Mouse (Mus musculus) MN1 (cell line): Measurements from ENCODE around the gene Plpp7.

ENCODE experiments used
- DNase-seq: peaks from one replicate; pipeline ENCODE4 v3.0.0-alpha.2; 2016; ENCODE audit warnings: low spot score

Plpp7 gene

GRCm38 (mm10) chr2:32070747-32071146 lies 24.6 kb upstream of the Plpp7 start:
- no peak for DNase-seq

- DNase-seq, result peak; percentile 21
These were observed 20.9 kb upstream of the Plpp7 start for GRCm38 (mm10) chr2:32074404-32074803.

GRCm38 (mm10) chr2:32075368-32075767 lies 20.0 kb upstream of the Plpp7 start:
- no peak for DNase-seq

- no peak for DNase-seq
These were observed 17.6 kb upstream of the Plpp7 start for GRCm38 (mm10) chr2:32077744-32078143.

- DNase-seq, result no peak
These were observed 16.8 kb upstream of the Plpp7 start for GRCm38 (mm10) chr2:32078522-32078921.

GRCm38 (mm10) chr2:32079191-32079725 lies 16.1 kb upstream of the Plpp7 start:
- no peak for DNase-seq

GRCm38 (mm10) chr2:32080681-32081080 lies 14.6 kb upstream of the Plpp7 start:
- DNase-seq, result no peak

- no peak for DNase-seq
These were observed 13.9 kb upstream of the Plpp7 start for GRCm38 (mm10) chr2:32081296-32081929.

- no peak for DNase-seq
These were observed 13.1 kb upstream of the Plpp7 start for GRCm38 (mm10) chr2:32082229-32082628.

GRCm38 (mm10) chr2:32083159-32084011 lies 11.9 kb upstream of the Plpp7 start:
- no peak for DNase-seq

GRCm38 (mm10) chr2:32084111-32084871 lies 11.0 kb upstream of the Plpp7 start, which contains the start of gene Fam78a:
TSS of gene Fam78a (minus strand) at chr2:32084857.
- DNase-seq, result peak; percentile 42

- DNase-seq, result no peak
These were observed 10.5 kb upstream of the Plpp7 start for GRCm38 (mm10) chr2:32084872-32085199.

- no peak for DNase-seq
These were observed 10.1 kb upstream of the Plpp7 start for GRCm38 (mm10) chr2:32085231-32085630.

- DNase-seq, result no peak
These were observed 7.7 kb upstream of the Plpp7 start for GRCm38 (mm10) chr2:32087606-32088005.

- peak; percentile 40 for DNase-seq
These were observed 6.9 kb upstream of the Plpp7 start for GRCm38 (mm10) chr2:32088372-32088981.

GRCm38 (mm10) chr2:32089606-32090005 lies 5.7 kb upstream of the Plpp7 start:
- DNase-seq, result no peak

- DNase-seq, result no peak
These were observed 5.2 kb upstream of the Plpp7 start for GRCm38 (mm10) chr2:32090145-32090544.

GRCm38 (mm10) chr2:32091956-32092355 lies 3.4 kb upstream of the Plpp7 start:
- no peak for DNase-seq

GRCm38 (mm10) chr2:32094001-32094707 lies 1.2 kb upstream of the Plpp7 start:
- no peak for DNase-seq

GRCm38 (mm10) chr2:32096122-32096420 lies 743 bp downstream of the Plpp7 start:
- DNase-seq, result peak; percentile 20

GRCm38 (mm10) chr2:32102944-32103343 lies 7.6 kb downstream of the Plpp7 start:
- no peak for DNase-seq

GRCm38 (mm10) chr2:32103557-32103956 lies 8.2 kb downstream of the Plpp7 start:
- no peak for DNase-seq
